Mouse (Mus musculus): ENCODE data around the gene Pafah1b1.

Pafah1b1 gene

GRCm38 (mm10) chr11:74720668-74721067 is 3.8 kb downstream of the Pafah1b1 start:
- no peak for DNase-seq

- DNase-seq = no peak
Observed at GRCm38 (mm10) chr11:74715971-74716525, 8.4 kb downstream of the Pafah1b1 start.

- no peak for DNase-seq
Observed at GRCm38 (mm10) chr11:74710671-74711070, 13.8 kb downstream of the Pafah1b1 start.

- no peak for DNase-seq
Observed at GRCm38 (mm10) chr11:74708781-74709180, 15.7 kb downstream of the Pafah1b1 start.

GRCm38 (mm10) chr11:74704068-74704467 is 20.4 kb downstream of the Pafah1b1 start:
- DNase-seq = no peak

- DNase-seq = no peak
Observed at GRCm38 (mm10) chr11:74699505-74699904, 25.0 kb downstream of the Pafah1b1 start.

- DNase-seq = no peak
Observed at GRCm38 (mm10) chr11:74692151-74692550, 32.3 kb downstream of the Pafah1b1 start.

- DNase-seq = no peak
Observed at GRCm38 (mm10) chr11:74675156-74675555, 49.3 kb downstream of the Pafah1b1 start.

- no peak for DNase-seq
Observed at GRCm38 (mm10) chr11:74674713-74675112, 49.8 kb downstream of the Pafah1b1 start.

GRCm38 (mm10) chr11:74673561-74673960 is 50.9 kb downstream of the Pafah1b1 start:
- DNase-seq = peak; percentile 36

- DNase-seq = no peak
Observed at GRCm38 (mm10) chr11:74672901-74673513, 51.5 kb downstream of the Pafah1b1 start.

GRCm38 (mm10) chr11:74671839-74672238 is 52.6 kb downstream of the Pafah1b1 start:
- DNase-seq = no peak

GRCm38 (mm10) chr11:74671013-74671412 is 53.5 kb downstream of the Pafah1b1 start:
- no peak for DNase-seq

GRCm38 (mm10) chr11:74670151-74670550 is 54.3 kb downstream of the Pafah1b1 start:
- DNase-seq = no peak

- no peak for DNase-seq
Observed at GRCm38 (mm10) chr11:74668971-74669370, 55.5 kb downstream of the Pafah1b1 start.

GRCm38 (mm10) chr11:74668466-74668865 is 56.0 kb downstream of the Pafah1b1 start:
- DNase-seq = no peak

GRCm38 (mm10) chr11:74667582-74668010 is 56.9 kb downstream of the Pafah1b1 start:
- DNase-seq = no peak

GRCm38 (mm10) chr11:74666776-74667581 is 57.5 kb downstream of the Pafah1b1 start:
- DNase-seq = no peak

- DNase-seq = no peak
Observed at GRCm38 (mm10) chr11:74666284-74666652, 58.2 kb downstream of the Pafah1b1 start.

- DNase-seq = no peak
Observed at GRCm38 (mm10) chr11:74665631-74666283, 58.7 kb downstream of the Pafah1b1 start.

- DNase-seq = no peak
Observed at GRCm38 (mm10) chr11:74664906-74665305, 59.6 kb downstream of the Pafah1b1 start.

GRCm38 (mm10) chr11:74664279-74664678 is 60.2 kb downstream of the Pafah1b1 start:
- no peak for DNase-seq

GRCm38 (mm10) chr11:74662221-74662620 is 62.2 kb downstream of the Pafah1b1 start:
- DNase-seq = no peak
